Mouse (Mus musculus): Measurements from ENCODE around the gene Agbl4.

DNA sequence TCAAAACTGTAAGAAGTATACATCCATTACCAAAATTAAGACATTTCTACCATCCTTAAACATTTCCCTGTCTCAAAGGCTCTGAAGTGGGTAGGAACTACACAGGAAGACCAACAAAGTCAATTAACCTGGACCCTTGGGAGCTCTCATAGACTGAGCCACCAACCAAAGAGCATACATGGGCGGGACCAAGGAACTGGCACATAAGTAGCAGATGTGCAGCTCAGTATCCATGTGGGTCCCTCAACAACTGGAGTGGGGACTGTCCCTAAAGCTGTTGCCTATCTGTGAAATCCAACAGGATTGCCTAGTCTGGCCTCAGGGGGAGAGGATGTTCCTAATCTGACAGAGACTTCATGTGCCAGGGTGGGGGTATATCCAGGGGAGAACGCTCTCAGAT, 265.5 kb downstream of the Agbl4 start:
- TF ChIP-seq CTCF (IDR thresholded peaks at IDR 0.05; ENCODE audit: insufficient read depth, low read depth, low read length) = no peak
- no peak for TF ChIP-seq POLR2A (IDR thresholded peaks at IDR 0.05; ENCODE audit: insufficient read depth, low read depth, low read length)

All from olfactory bulb, adult 2 months (tissue).